Mouse (Mus musculus) liver, embryonic 13.5 days (tissue): Measurements from ENCODE around the gene Trim62. TPM values are rescaled to one million over a fixed set of nuclear protein-coding genes. Genes with fewer than 3 reads are reported as not detected.

ENCODE experiments used
- ATAC-seq: fragments of 200-750 bp; cut with Nextera tagmentation; 2 replicates; pipeline ENCODE4 v1.8.0; 2017; ENCODE audit warnings: low read depth, mild to moderate bottlenecking, moderate number of reproducible peaks, moderate library complexity
- DNase-seq: peaks from one replicate; pipeline ENCODE4 v3.0.0; 2022
- H3K27ac ChIP-seq: fragments of 300-500 bp; sonication (generic); 2 replicates; pipeline ENCODE4 v1.5.1; 2015; ENCODE audit warnings: moderate library complexity, mild to moderate bottlenecking, inconsistent platforms
- H3K27me3 ChIP-seq: fragments of 300-500 bp; sonication (generic); 2 replicates; pipeline ENCODE4 v1.6.1; 2015; ENCODE audit warnings: mild to moderate bottlenecking, inconsistent platforms
- H3K36me3 ChIP-seq: fragments of 300-500 bp; sonication (generic); 2 replicates; pipeline ENCODE4 v1.6.1; 2015; ENCODE audit warnings: mild to moderate bottlenecking, inconsistent platforms
- H3K4me1 ChIP-seq: fragments of 300-500 bp; sonication (generic); replicated peaks from 2 replicates; pipeline ENCODE4 v1.6.1; 2015; ENCODE audit warnings: inconsistent platforms
- H3K4me2 ChIP-seq: fragments of 300-500 bp; sonication (generic); 2 replicates; pipeline ENCODE4 v1.6.1; 2015; ENCODE audit warnings: inconsistent platforms, mild to moderate bottlenecking, moderate library complexity
- H3K4me3 ChIP-seq: fragments of 300-500 bp; sonication (generic); replicated peaks from 2 replicates; pipeline ENCODE4 v1.5.1; 2015; ENCODE audit warnings: mild to moderate bottlenecking, inconsistent platforms
- H3K9ac ChIP-seq: fragments of 300-500 bp; sonication (generic); 2 replicates; pipeline ENCODE4 v1.6.1; 2015; ENCODE audit warnings: mild to moderate bottlenecking, inconsistent platforms
- H3K9me3 ChIP-seq: fragments of 300-500 bp; sonication (generic); replicated peaks from 2 replicates; pipeline ENCODE4 v1.6.1; 2016; ENCODE audit warnings: inconsistent platforms
- WGBS: fragments of 180-500 bp; shearing (Covaris S2); methylation state at CpG from one replicate; pipeline ENCODE4 v1.1.7; 2015; ENCODE audit not compliant: insufficient replicate concordance; 5-methylcytosine and 5-hydroxymethylcytosine counted together
- polyA plus RNA-seq: library from polyadenylated mRNA; unstranded; fragments of >200 nt; fragmentation: Nextera tagmentation; extraction: Ambion mirVana; gene quantifications from 2 replicates; pipeline ENCODE4 v1.2.1, GENCODE M21; 2015

Trim62 gene
- 0.30 and 0.35 TPM in 2 replicates for polyA plus RNA-seq

DNA sequence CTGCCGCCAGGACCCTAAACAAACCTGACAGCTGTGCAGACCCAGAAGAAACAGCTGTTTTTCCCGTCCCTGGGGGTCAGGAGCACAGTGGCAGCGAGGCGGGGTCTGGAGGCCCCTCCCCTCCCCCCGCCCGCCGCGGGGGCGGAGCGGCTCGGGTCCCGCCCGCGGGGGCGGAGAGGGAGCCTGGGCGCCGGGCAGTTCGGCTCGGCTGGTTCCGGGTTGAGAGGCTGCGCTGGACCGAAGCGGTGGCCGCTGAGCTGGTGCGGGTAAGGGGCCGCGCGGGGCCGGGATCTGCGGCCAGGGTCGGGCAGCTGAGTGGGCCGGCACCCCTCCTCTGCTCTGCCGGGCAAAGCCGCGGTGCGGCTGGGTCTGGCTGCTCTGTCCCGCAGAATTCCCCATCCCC is at the start of gene Trim62:
Gene Trim62, plus strand, starts transcription at position 202 of the 403 bp plus-strand sequence.
- Histone ChIP-seq H3K4me3 (peak within 1 kb of the TSS; percentile 64), H3K36me3 (no peaks in the 10 kb centered on the region), H3K9ac (peak within 1 kb of the TSS; percentile 56), H3K27me3 (peaks cover 89% of the 10 kb centered on the region), H3K4me1 (peaks cover 15% of the 10 kb centered on the region), H3K9me3 (no peaks in the 10 kb centered on the region), H3K27ac (no peak within 1 kb of the TSS), H3K4me2 (peak within 1 kb of the TSS; percentile 92)
- under 1% methylated on average over 36 of the region's 37 CpGs for WGBS
- peak; percentile 50 for ATAC-seq
- DNase-seq: peak; percentile 9

DNA sequence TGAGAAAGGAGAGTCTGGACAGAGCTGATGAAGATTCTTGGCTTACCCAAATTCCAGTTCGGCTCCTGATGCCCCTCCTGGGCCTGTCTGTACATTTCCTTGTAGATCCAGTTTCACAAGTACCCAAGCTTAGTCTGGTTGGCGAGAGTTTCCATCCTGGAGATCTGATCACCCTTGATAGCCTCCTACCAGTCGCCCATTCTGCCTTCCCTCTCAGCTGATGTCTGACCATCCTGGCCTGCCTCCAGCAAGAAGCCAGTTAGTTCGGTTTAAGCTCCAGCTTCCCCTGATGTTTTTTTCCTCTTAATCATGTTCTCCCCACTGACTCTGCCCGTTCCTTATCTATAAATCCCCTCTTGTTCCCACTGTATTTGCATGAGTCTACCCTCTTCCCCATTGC is 45.2 kb upstream of the Trim62 start:
- H3K4me2 ChIP-seq: no peak overlapping the region
- ATAC-seq (no peak), DNase-seq (no peak)
- H3K9me3 ChIP-seq: no peaks in the 10 kb centered on the region
- peaks cover 27% of the 10 kb centered on the region for H3K27me3 ChIP-seq
- no peak overlapping the region for H3K9ac ChIP-seq
- H3K27ac ChIP-seq: no peak overlapping the region
- peaks cover 25% of the 10 kb centered on the region for H3K4me1 ChIP-seq
- no peak overlapping the region for H3K4me3 ChIP-seq
- no peaks in the 10 kb centered on the region for H3K36me3 ChIP-seq
- 23% methylated on average over 5 of the region's 5 CpGs for WGBS

DNA sequence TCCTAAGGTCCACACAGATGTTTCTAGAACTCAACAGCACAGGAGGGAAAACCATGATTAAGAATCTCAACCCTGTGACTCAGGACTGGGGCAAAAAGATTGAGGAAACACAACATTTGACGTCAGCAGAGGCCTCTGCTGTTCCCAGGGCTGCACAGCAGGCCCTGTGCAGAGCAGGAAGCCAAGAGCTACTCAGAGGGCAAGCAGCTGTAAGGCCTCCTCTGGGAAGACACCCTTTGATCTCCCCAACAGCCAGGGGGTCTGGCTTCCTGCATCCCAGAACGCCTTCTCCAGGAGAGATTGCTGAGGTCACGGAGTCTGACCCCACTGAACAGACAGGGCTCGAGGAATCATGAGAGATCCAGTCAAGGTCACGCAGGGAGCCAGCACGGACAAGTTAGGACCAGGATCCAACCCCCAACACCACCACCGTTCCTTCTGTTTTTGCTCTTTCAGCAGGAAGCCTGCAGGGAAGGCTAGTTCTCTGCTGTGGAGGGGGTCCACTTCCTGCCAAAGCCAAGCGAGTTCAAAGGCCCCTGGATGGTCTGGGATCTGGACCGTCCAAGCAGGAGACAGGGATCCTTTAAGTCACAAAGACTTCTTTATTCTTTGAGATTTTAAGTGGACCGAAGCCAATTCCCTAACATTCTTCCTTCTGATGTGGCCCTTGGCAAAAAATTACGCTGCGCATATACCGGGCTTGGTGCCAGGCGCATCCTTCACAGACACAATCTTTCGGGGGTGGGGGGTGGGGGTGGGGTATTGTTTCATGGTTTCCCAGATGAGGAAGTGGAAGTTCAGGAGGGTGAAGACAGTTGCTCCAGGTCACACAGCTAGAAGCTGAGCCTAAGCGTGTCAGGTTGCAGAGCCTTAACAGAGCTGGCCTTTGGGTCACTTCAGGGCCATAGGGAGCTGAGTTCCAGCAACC is 43.3 kb upstream of the Trim62 start:
- peaks cover 38% of the 10 kb centered on the region for H3K4me1 ChIP-seq
- no peak for DNase-seq
- no peak overlapping the region for H3K4me3 ChIP-seq
- no peak overlapping the region for H3K9ac ChIP-seq
- H3K27me3 ChIP-seq: peaks cover 18% of the 10 kb centered on the region
- no peak overlapping the region for H3K4me2 ChIP-seq
- ATAC-seq: peak; percentile 58; the same call in 1 of the 2 replicates
- WGBS: 44% methylated on average over 16 of the region's 16 CpGs
- peak overlapping the region; percentile 44 for H3K27ac ChIP-seq
- no peaks in the 10 kb centered on the region for H3K36me3 ChIP-seq
- no peaks in the 10 kb centered on the region for H3K9me3 ChIP-seq

DNA sequence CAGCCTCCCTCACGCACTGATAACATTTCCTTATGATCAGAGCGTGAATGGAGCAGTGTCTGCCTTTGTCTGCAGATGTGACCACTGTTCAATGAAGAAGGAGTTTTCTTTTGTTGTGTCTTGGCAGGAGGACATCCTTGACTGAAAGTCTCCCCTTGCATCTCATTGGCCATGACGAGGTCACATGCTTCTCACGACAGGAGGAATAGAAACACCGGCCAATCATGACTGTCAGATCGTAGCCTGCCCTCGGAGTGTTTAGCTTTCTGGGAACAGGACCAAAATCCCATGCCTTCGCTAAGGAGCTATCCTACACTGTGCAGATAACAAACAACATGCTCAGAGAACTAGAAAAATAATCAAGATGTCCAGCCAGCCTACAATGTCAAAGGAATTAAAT is 42.1 kb upstream of the Trim62 start:
- DNase-seq: no peak
- no peak overlapping the region for H3K9ac ChIP-seq
- no peak for ATAC-seq
- H3K27me3 ChIP-seq: peaks cover 20% of the 10 kb centered on the region
- no peak overlapping the region for H3K27ac ChIP-seq
- 59% methylated on average over 8 of the region's 8 CpGs for WGBS
- no peak overlapping the region for H3K4me3 ChIP-seq
- H3K4me2 ChIP-seq: no peak overlapping the region
- peaks cover 39% of the 10 kb centered on the region for H3K4me1 ChIP-seq
- no peaks in the 10 kb centered on the region for H3K36me3 ChIP-seq
- H3K9me3 ChIP-seq: no peaks in the 10 kb centered on the region

DNA sequence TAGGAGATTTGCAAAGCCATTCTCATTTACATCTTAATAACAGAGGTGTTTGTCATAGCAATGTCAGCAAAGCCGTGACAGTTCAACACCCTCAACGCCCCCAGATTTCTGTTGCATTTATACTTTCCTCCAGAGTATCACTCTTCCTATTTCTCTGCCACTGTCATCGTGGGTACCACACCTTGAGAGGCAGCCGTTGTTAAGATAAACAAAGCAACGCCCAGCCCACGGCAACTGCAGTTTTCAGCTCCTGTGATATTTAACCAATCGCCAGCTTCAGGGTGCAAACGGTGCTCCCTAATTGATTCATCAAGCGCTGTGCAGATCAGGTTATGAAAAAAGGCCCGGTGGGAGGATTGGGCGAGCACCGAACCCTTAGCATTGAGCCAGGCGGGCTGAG is 38.8 kb upstream of the Trim62 start:
- H3K27ac ChIP-seq: no peak overlapping the region
- H3K4me2 ChIP-seq: no peak overlapping the region
- peaks cover 25% of the 10 kb centered on the region for H3K4me1 ChIP-seq
- H3K27me3 ChIP-seq: peaks cover 9% of the 10 kb centered on the region; the same call in 1 of the 2 replicates
- no peak overlapping the region for H3K4me3 ChIP-seq
- ATAC-seq (no peak), DNase-seq (no peak)
- H3K9me3 ChIP-seq: no peaks in the 10 kb centered on the region
- 35% methylated on average over 13 of the region's 13 CpGs for WGBS
- no peaks in the 10 kb centered on the region for H3K36me3 ChIP-seq
- H3K9ac ChIP-seq: no peak overlapping the region

DNA sequence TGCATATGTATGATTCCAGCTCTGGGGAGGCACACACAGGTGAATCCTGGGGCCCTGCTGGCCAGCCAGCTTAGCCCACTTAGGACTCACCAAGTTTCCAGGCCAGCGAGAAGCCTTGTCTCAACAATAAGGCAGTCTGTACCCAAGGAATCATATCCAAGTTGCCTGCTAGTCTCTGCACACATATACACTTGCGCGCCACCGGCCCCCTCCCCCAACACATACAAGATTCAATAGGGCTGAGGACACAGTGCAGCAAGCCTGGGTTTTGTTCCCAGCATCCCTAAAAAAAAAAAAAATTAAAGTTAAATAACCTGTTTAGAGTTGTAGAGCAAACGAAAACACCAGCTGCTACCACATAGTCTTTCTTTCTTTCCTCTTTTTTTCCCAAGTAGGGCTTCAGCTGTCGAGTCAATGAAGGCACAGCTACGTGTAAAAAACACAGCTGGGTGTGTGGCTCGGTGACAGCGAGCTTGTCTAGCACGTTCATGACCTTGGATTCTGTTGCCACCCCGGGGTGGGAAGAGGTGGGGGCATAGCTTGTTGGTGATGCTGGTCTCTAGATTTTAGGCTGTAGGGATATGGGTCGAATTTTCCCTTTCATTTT is 37.9 kb upstream of the Trim62 start:
- peaks cover 18% of the 10 kb centered on the region for H3K4me1 ChIP-seq
- no peak for DNase-seq
- H3K4me3 ChIP-seq: no peak overlapping the region
- H3K36me3 ChIP-seq: no peaks in the 10 kb centered on the region
- H3K27me3 ChIP-seq: peaks cover 9% of the 10 kb centered on the region; the same call in 1 of the 2 replicates
- ATAC-seq: no peak
- no peaks in the 10 kb centered on the region for H3K9me3 ChIP-seq
- 62% methylated on average over 12 of the region's 12 CpGs for WGBS
- no peak overlapping the region for H3K4me2 ChIP-seq
- no peak overlapping the region for H3K9ac ChIP-seq
- H3K27ac ChIP-seq: no peak overlapping the region

DNA sequence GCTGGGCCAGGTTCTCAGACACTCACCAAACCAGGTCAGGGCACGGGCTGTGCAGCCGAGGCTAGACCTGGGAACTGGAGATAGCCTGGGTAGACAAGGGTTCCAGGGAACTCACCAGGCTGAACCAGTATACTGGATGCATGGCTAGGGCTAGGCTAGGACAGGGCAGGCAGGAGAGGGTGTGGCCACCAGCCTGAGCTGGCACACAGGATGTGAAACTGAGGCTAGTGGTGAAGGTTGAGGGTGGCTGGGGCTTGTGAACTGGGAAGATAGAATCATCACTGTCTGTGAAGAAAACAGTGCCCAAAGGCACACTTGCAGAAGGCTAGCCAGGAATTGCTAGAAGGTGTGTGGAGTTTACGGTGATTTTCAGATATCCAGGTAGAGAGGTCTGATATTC is 34.4 kb upstream of the Trim62 start:
- WGBS: 87% methylated on average over 3 of the region's 3 CpGs
- Histone ChIP-seq H3K9me3 (no peaks in the 10 kb centered on the region), H3K4me2 (no peak overlapping the region), H3K4me1 (peaks cover 31% of the 10 kb centered on the region), H3K9ac (no peak overlapping the region), H3K27me3 (peaks cover 9% of the 10 kb centered on the region; the same call in 1 of the 2 replicates), H3K27ac (no peak overlapping the region), H3K36me3 (no peaks in the 10 kb centered on the region), H3K4me3 (no peak overlapping the region)
- DNase-seq: no peak
- 0 out of 2 replicates have a peak, but pooled peaks have one; percentile 29 for ATAC-seq

DNA sequence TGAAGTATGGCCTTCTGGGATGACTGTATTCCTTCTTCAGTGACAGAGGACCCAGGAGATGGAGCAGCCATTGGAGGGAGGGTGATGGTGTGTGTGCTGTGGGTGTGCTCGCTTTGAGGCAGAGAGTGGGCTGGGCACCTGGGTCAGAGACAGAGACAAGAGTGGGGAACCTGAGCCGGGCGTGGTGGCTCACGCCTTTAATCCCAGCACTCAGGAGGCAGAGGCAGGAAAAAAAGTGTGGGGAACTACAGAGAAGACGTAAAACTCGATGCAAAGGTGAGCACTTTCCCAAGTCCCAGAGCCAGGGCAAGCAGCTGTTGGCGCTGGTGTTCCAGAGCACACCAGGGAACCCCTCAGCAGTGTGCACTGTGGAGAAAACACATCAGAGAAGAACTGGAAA is 33.7 kb upstream of the Trim62 start:
- 57% methylated on average over 7 of the region's 7 CpGs for WGBS
- H3K27me3 ChIP-seq: peaks cover 9% of the 10 kb centered on the region; the same call in 1 of the 2 replicates
- H3K4me2 ChIP-seq: no peak overlapping the region
- DNase-seq: no peak
- ATAC-seq: no peak
- H3K36me3 ChIP-seq: no peaks in the 10 kb centered on the region
- peaks cover 31% of the 10 kb centered on the region for H3K4me1 ChIP-seq
- H3K9me3 ChIP-seq: no peaks in the 10 kb centered on the region
- H3K27ac ChIP-seq: no peak overlapping the region
- H3K4me3 ChIP-seq: no peak overlapping the region
- no peak overlapping the region for H3K9ac ChIP-seq

DNA sequence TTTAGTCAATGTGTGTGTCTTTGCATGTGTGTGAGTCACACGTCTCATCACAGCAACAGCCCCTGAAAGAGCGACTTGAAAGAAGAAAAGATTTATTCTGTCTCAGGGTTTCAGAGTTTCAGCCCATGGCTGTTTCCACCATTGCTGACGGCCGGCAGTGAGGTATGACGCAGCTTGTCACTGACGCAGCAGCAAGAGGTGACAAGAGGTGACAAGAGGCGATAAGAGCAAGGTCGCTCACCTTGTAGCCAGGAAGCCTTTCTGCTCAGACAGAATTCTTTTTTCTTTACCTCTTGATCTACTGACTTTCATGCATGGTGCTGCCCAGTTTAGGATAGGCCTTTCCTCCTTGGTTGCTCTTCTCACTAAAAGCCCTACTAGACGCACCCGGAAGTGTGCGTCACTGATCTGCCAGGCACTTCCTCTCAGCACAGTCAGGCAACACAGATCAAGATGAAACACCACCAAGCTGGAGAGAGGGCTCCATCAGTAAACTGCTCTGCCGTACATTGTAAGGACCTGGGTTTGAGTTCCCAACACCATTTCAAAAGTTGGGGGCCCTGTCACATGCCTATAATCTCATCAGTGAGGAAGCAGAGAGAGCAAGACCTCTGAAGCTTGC is 31.0 kb upstream of the Trim62 start:
- WGBS: 63% methylated on average over 12 of the region's 12 CpGs
- Histone ChIP-seq H3K9ac (no peak overlapping the region), H3K4me1 (peaks cover 53% of the 10 kb centered on the region), H3K36me3 (no peaks in the 10 kb centered on the region), H3K27me3 (no peaks in the 10 kb centered on the region), H3K9me3 (no peaks in the 10 kb centered on the region), H3K4me2 (no peak overlapping the region), H3K27ac (no peak overlapping the region), H3K4me3 (no peak overlapping the region)
- DNase-seq: no peak
- ATAC-seq: no peak

DNA sequence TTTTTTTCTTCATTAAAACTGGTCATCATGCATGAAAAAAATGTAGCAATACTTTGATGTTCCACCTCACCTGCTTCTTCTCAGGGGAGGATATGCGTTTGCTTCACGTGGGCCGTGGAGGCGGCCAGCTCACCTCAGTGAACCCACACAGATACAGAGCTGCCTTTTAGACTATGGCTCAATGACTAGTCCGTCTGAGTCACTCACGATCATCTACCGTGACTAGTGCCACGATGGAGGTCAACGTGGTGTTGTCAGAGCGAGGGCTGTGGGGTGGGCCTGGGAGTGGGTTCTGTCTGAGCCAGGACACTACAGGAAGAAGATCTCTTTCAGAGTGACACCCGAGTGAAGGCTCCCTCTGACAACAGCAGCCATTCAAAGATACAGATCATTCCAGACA is 30.3 kb upstream of the Trim62 start:
- WGBS: 79% methylated on average over 11 of the region's 11 CpGs
- Histone ChIP-seq H3K4me2 (no peak overlapping the region), H3K9me3 (no peaks in the 10 kb centered on the region), H3K4me1 (peaks cover 58% of the 10 kb centered on the region), H3K36me3 (no peaks in the 10 kb centered on the region), H3K27me3 (no peaks in the 10 kb centered on the region), H3K27ac (no peak overlapping the region), H3K9ac (no peak overlapping the region), H3K4me3 (no peak overlapping the region)
- ATAC-seq: no peak
- no peak for DNase-seq

DNA sequence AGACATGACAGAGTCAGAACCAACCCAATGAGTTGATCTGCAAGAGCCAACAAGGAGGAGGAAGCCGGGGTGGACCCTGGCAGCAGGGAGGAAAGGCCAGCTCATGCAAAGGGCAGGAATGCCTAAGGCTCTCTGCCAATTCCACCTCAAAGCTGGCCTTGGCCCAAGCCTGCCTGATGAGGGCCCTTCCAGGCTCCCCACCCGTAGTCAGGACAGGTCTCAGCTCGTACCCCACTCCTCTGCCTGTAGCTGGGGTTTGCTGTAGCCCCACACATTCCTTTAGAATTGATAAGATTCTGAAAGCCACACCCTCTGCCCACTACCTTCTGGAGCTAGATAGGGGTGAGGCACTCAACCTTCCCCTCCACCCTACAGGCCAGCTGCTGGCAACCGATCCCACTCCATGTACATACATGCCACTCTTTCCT is 27.8 kb upstream of the Trim62 start:
- 15% methylated on average over 4 of the region's 4 CpGs for WGBS
- Histone ChIP-seq H3K27me3 (no peaks in the 10 kb centered on the region), H3K36me3 (no peaks in the 10 kb centered on the region), H3K4me2 (peak overlapping the region; percentile 57), H3K4me1 (peaks cover 58% of the 10 kb centered on the region), H3K9me3 (0 out of 2 replicates have a peak, but pooled peaks cover 5% of the 10 kb centered on the region), H3K27ac (peak overlapping the region; percentile 93), H3K4me3 (no peak overlapping the region), H3K9ac (peak overlapping the region; percentile 59)
- peak; percentile 75 for DNase-seq
- ATAC-seq: peak; percentile 94
